Mouse (Mus musculus) MEL (cell line): ENCODE results near the gene Rgmb.

ENCODE experiments used
- BHLHE40 ChIP-seq: IDR thresholded peaks from 2 replicates; pipeline ENCODE4 v1.6.1; 2012; ENCODE audit warnings: low read depth, mild to moderate bottlenecking, inconsistent platforms, low read length, improper control_type of control experiment, borderline replicate concordance
- CHD1 ChIP-seq: IDR thresholded peaks from 2 replicates; pipeline ENCODE4 v1.6.1; 2012; ENCODE audit warnings: low read depth, mild to moderate bottlenecking, inconsistent platforms, low read length, improper control_type of control experiment
- CHD2 ChIP-seq: IDR thresholded peaks from 2 replicates; pipeline ENCODE4 v1.6.1; 2011; ENCODE audit warnings: low read length, improper control_type of control experiment
- CTCF ChIP-seq, 3 experiments: IDR thresholded peaks in 2 of 3; conservative IDR thresholded peaks in 1 of 3; 2 replicates each; pipeline ENCODE4 v1.5.1; 2011 to 2012; ENCODE audit warnings: low read length in 3 of 3, low read depth in 2 of 3, mild to moderate bottlenecking in 2 of 3, improper control_type of control experiment in 1 of 3, inconsistent platforms in 1 of 3, mixed read lengths in 1 of 3, moderate library complexity in 1 of 3; ENCODE audit not compliant: control insufficient read depth in 1 of 3, insufficient read depth in 1 of 3, poor library complexity in 1 of 3, severe bottlenecking in 1 of 3
- GATA1 ChIP-seq: IDR thresholded peaks from 2 replicates; pipeline ENCODE4 v1.6.1; 2011; ENCODE audit warnings: low read depth, low read length, improper control_type of control experiment
- MAZ ChIP-seq: IDR thresholded peaks from 2 replicates; pipeline ENCODE4 v1.6.1; 2012; ENCODE audit warnings: low read depth, mild to moderate bottlenecking, inconsistent platforms, low read length, improper control_type of control experiment
- MXI1 ChIP-seq: IDR thresholded peaks from 2 replicates; pipeline ENCODE4 v1.6.1; 2011; ENCODE audit warnings: mild to moderate bottlenecking, low read depth, low read length, improper control_type of control experiment
- NELFE ChIP-seq: IDR thresholded peaks from 2 replicates; pipeline ENCODE4 v1.6.1; 2011; ENCODE audit warnings: low read depth, low read length, improper control_type of control experiment
- NRF1 ChIP-seq: IDR thresholded peaks from 2 replicates; pipeline ENCODE4 v1.6.1; 2014; ENCODE audit warnings: low read depth, mild to moderate bottlenecking, inconsistent platforms, low read length, improper control_type of control experiment, moderate library complexity; ENCODE audit not compliant: poor library complexity, insufficient read depth, severe bottlenecking
- POLR2A ChIP-seq, 2 experiments: IDR thresholded peaks; 2 replicates each; pipeline ENCODE4 v1.6.1; 2011 to 2012; ENCODE audit warnings: low read length in 2 of 2, mild to moderate bottlenecking in 2 of 2, control low read depth in 1 of 2, improper control_type of control experiment in 1 of 2, low read depth in 1 of 2, moderate library complexity in 1 of 2; ENCODE audit not compliant: control insufficient read depth in 1 of 2, insufficient read depth in 1 of 2, poor library complexity in 1 of 2
- UBTF ChIP-seq: IDR thresholded peaks from 2 replicates; pipeline ENCODE4 v1.6.1; 2012; ENCODE audit warnings: low read depth, mild to moderate bottlenecking, inconsistent platforms, low read length, improper control_type of control experiment, moderate library complexity, borderline replicate concordance; ENCODE audit not compliant: insufficient read depth
- USF2 ChIP-seq, 2 experiments: IDR thresholded peaks; 2 replicates each; pipeline ENCODE4 v1.6.1; 2011 to 2012; ENCODE audit warnings: improper control_type of control experiment in 2 of 2, low read length in 2 of 2, borderline replicate concordance in 1 of 2, inconsistent platforms in 1 of 2, low read depth in 1 of 2, mild to moderate bottlenecking in 1 of 2; ENCODE audit not compliant: insufficient read depth in 1 of 2
- ZC3H11A ChIP-seq: IDR thresholded peaks from 2 replicates; pipeline ENCODE4 v1.6.1; 2012; ENCODE audit warnings: low read depth, mild to moderate bottlenecking, inconsistent platforms, low read length, improper control_type of control experiment
- ZKSCAN1 ChIP-seq: IDR thresholded peaks from 2 replicates; pipeline ENCODE4 v1.6.1; 2012; ENCODE audit warnings: low read depth, mild to moderate bottlenecking, inconsistent platforms, low read length, improper control_type of control experiment, moderate library complexity

DNA sequence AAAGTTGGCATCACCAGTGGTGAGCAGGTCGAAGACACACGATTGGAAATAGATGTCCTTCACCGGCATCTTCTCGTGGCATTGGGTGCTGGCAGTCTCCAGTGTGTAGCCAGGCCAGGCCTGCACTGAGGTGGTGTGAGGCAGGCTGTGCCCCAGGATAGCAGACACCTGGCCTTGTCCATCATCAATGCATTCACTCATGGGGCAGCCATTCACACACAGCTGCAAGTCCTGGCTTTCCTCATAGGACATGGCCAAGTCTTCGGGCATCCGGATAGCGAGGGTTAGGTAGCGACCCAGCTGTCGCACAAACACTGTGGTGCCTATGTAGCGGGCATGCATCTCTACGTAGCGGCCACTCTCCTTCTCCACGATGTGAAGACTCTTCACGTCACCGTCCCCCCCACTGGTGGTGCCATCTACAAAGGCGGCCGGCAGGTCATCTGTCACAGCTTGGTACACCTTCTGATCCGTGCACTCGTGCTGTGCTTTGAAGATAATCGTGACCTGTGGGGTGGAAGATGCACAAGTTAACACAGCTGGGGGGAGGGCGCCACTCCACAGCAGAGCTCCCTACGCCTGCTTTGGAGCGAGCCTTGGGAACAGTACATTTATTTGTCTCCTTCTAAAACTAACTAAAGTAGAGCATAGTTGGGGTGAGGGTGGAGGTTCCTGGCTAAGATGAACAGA lies 23.4 kb downstream of the Rgmb start:
- no peak for TF ChIP-seq NELFE
- TF ChIP-seq ZC3H11A = no peak
- no peak for TF ChIP-seq MAZ
- TF ChIP-seq USF2 (IDR thresholded peaks at IDR 0.05; ENCODE audit: borderline replicate concordance in 1 of 2, insufficient read depth in 1 of 2, low read depth in 1 of 2, low read length in 2 of 2) = no peak
- TF ChIP-seq POLR2A (IDR thresholded peaks at IDR 0.05; ENCODE audit: control insufficient read depth in 1 of 2, insufficient read depth in 1 of 2, low read depth in 1 of 2, low read length in 2 of 2, poor library complexity in 1 of 2) = no peak
- TF ChIP-seq CHD1 = no peak
- no peak for TF ChIP-seq CHD2
- TF ChIP-seq MXI1 = no peak
- TF ChIP-seq CTCF (IDR thresholded peaks at IDR 0.05 in 2 of 3, conservative IDR thresholded peaks at IDR 0.05 in 1 of 3; ENCODE audit: control insufficient read depth in 1 of 3, insufficient read depth in 1 of 3, low read depth in 2 of 3, low read length in 3 of 3, poor library complexity in 1 of 3, severe bottlenecking in 1 of 3) = no peak
- no peak for TF ChIP-seq NRF1
- no peak for TF ChIP-seq GATA1
- TF ChIP-seq UBTF = no peak
- no peak for TF ChIP-seq ZKSCAN1
- no peak for TF ChIP-seq BHLHE40
